Mouse (Mus musculus) intestine, postnatal 0 days (tissue): ENCODE measurements around the gene Sf3b3. TPM values are rescaled to one million over a fixed set of nuclear protein-coding genes. Genes with fewer than 3 reads are reported as not detected.
"Not testable (repeated sequence)": the region's sequence is repeated elsewhere in the genome, so short reads cannot be mapped to it uniquely, and the experiment has no call there.

Source experiments
- ATAC-seq: fragments of 200-750 bp; cut with Nextera tagmentation; 2 replicates; pipeline ENCODE4 v1.8.0; 2017; ENCODE audit warnings: mild to moderate bottlenecking, moderate TSS enrichment, moderate library complexity
- H3K27ac ChIP-seq: fragments of 300-500 bp; sonication (generic); 2 replicates; pipeline ENCODE4 v1.5.1; 2014; ENCODE audit warnings: mild to moderate bottlenecking, low read depth, low read length, moderate library complexity
- H3K27me3 ChIP-seq: fragments of 300-500 bp; sonication (generic); replicated peaks from 2 replicates; pipeline ENCODE4 v1.6.1; 2014; ENCODE audit warnings: low read length, mixed read lengths; ENCODE audit not compliant: control insufficient read depth, insufficient read depth
- H3K36me3 ChIP-seq: fragments of 300-500 bp; sonication (generic); 2 replicates; pipeline ENCODE4 v1.6.1; 2014; ENCODE audit warnings: mild to moderate bottlenecking, moderate library complexity; ENCODE audit not compliant: control insufficient read depth, insufficient read depth
- H3K4me1 ChIP-seq: fragments of 300-500 bp; sonication (generic); replicated peaks from 2 replicates; pipeline ENCODE4 v1.6.1; 2014; ENCODE audit warnings: antibody characterized with exemption, low read length, mixed read lengths; ENCODE audit not compliant: control insufficient read depth, insufficient read depth
- H3K4me2 ChIP-seq: fragments of 300-500 bp; sonication (generic); replicated peaks from 2 replicates; pipeline ENCODE4 v1.6.1; 2014; ENCODE audit warnings: low read depth, mild to moderate bottlenecking, moderate library complexity
- H3K4me3 ChIP-seq: fragments of 300-500 bp; sonication (generic); 2 replicates; pipeline ENCODE4 v1.5.1; 2014; ENCODE audit warnings: low read depth, low read length
- H3K9ac ChIP-seq: fragments of 300-500 bp; sonication (generic); 2 replicates; pipeline ENCODE4 v1.6.1; 2014; ENCODE audit warnings: mild to moderate bottlenecking, low read depth, low read length
- H3K9me3 ChIP-seq: fragments of 300-500 bp; sonication (generic); 2 replicates; pipeline ENCODE4 v1.6.1; 2016; ENCODE audit warnings: mixed run types; ENCODE audit not compliant: control insufficient read depth
- CTCF ChIP-seq: sonication (generic); IDR thresholded peaks from 2 replicates; pipeline ENCODE4 v1.5.1; 2016; ENCODE audit warnings: low read depth, mild to moderate bottlenecking, control low read depth, antibody characterized with exemption, moderate library complexity
- WGBS: fragments of 180-500 bp; shearing (Covaris S2); extraction: QIAGEN DNeasy Blood & Tissue Kit; methylation state at CpG from one replicate; pipeline ENCODE4 v1.1.7; 2014; 5-methylcytosine and 5-hydroxymethylcytosine counted together
- polyA plus RNA-seq: library from polyadenylated mRNA; unstranded; fragments of >200 nt; fragmentation: Nextera tagmentation; extraction: Ambion mirVana; gene quantifications from 2 replicates; pipeline ENCODE4 v1.2.1, GENCODE M21; 2015

Gene Sf3b3
- polyA plus RNA-seq, 1 experiment from 2014 or later = 29.7 TPM

DNA sequence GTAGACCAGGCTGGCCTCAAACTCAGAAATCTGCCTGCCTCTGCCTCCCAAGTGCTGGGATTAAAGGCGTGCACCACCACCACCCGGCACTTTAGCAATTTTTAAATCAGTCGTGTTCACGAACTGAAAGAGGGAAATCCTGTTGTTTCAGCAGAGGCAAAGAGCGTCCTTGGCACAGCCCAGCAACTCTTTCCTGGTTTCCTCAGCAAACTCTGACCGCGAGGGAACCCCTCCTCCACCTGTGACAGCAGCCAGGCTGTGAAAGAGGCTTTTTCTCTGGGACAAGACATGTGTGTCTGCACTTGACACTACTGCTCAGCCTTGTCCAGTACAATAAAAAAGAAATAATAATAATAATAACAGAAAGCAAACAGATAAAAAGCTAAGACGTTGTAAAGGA is 59.7 kb downstream of the Sf3b3 start:
- H3K27ac ChIP-seq = no peak overlapping the region
- no peak for ATAC-seq
- H3K4me2 ChIP-seq = no peak overlapping the region
- no peak for TF ChIP-seq CTCF
- H3K36me3 ChIP-seq = no peaks in the 10 kb centered on the region
- H3K27me3 ChIP-seq = no peaks in the 10 kb centered on the region
- 50% methylated on average over 8 of the region's 8 CpGs for WGBS
- H3K9me3 ChIP-seq = no peaks in the 10 kb centered on the region
- no peaks in the 10 kb centered on the region; the same call in 1 of the 2 replicates for H3K4me1 ChIP-seq
- no peak overlapping the region for H3K4me3 ChIP-seq
- no peak overlapping the region for H3K9ac ChIP-seq

DNA sequence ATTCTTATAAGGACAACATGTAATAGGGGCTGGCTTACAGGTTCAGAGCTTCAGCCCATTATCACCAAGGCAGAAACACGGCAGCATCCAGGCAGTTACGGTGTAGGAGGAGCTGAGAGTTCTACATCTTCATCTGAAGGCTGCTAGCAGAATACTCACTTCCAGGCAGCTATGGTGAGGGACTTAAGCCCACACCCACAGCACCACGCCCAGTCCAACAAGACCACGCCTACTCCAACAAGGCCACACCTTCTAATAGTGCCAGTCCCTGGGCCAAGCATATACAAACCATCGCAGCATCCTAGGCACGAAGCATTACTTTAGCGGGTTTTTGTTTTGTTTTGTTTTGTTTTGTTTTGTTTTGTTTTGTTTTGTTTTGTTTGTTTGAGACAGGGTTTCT is 60.1 kb downstream of the Sf3b3 start:
- H3K4me2 ChIP-seq, H3K27me3 ChIP-seq, H3K4me1 ChIP-seq, H3K9me3 ChIP-seq, ATAC-seq, H3K4me3 ChIP-seq, H3K27ac ChIP-seq, H3K36me3 ChIP-seq, H3K9ac ChIP-seq: not testable (repeated sequence)
- WGBS = 70% methylated on average over 7 of the region's 7 CpGs

DNA sequence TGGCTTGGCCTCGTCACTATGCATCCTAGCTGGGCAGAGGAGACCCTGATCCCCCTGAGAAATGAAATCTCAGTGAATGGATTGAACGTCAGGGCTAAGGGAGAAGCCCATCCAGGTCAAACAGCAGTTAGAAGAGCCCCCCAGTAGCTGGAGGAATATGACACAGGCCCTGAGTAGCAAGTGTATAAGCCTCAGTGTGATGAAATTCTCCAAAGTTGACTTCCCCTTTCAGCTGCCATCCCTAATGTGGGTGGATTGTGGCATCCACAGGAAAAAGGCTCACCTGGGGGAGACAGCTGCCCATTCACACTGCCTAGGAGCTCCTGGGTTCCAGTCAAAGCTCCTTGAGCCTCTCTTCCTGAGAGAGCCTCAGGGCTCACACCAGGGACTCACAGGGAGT is 61.2 kb downstream of the Sf3b3 start:
- Histone ChIP-seq H3K27ac (no peak overlapping the region), H3K36me3 (no peaks in the 10 kb centered on the region), H3K9ac (no peak overlapping the region), H3K4me2 (no peak overlapping the region), H3K27me3 (no peaks in the 10 kb centered on the region), H3K4me3 (no peak overlapping the region), H3K4me1 (no peaks in the 10 kb centered on the region; the same call in 1 of the 2 replicates), H3K9me3 (no peaks in the 10 kb centered on the region)
- 81% methylated on average over 2 of the region's 2 CpGs for WGBS
- no peak for ATAC-seq
- TF ChIP-seq CTCF = no peak

DNA sequence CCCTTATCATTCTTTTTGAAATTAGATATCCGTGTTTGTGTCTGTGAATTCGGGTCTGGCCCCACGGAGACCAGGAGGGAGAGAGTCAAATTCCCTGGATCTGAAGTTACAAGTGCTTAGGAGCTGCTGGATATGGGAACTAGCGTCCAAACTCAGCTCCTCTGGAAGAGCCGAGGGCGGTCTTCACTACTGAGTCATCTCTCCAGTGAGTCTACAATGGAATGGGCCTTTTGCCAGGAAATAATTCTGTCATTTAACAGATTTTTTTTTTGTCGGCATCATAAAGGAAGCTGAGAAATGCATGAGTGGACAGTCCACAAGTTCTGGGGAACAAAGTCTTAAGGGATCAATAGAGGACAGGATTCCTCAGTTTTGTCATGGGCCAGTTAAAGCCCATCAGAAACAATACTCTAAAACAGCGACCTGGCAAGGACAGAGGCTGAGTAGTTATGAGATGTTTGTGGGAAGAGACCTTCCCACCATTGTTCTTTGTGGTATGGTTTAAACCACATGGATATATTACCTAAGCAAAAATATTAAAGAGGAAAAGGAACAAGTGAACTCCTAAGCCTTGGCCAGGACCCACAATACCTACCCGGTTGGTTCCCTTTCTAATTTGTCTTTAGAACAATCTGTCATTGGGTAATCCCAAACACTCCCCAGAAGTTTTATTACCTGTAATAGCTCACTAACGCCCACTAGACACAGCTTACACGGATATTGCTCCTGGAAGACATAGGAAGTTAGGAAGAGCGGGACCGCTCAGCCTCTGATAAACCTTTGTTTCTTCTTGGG is 66.5 kb downstream of the Sf3b3 start:
- H3K4me2 ChIP-seq = no peak overlapping the region
- H3K27me3 ChIP-seq = no peaks in the 10 kb centered on the region
- TF ChIP-seq CTCF = no peak
- H3K9me3 ChIP-seq = no peaks in the 10 kb centered on the region
- H3K27ac ChIP-seq = no peak overlapping the region
- no peak overlapping the region for H3K9ac ChIP-seq
- peak; percentile 38 for ATAC-seq
- H3K36me3 ChIP-seq = no peaks in the 10 kb centered on the region
- no peak overlapping the region for H3K4me3 ChIP-seq
- H3K4me1 ChIP-seq = no peaks in the 10 kb centered on the region
- 56% methylated on average over 13 of the region's 13 CpGs for WGBS

DNA sequence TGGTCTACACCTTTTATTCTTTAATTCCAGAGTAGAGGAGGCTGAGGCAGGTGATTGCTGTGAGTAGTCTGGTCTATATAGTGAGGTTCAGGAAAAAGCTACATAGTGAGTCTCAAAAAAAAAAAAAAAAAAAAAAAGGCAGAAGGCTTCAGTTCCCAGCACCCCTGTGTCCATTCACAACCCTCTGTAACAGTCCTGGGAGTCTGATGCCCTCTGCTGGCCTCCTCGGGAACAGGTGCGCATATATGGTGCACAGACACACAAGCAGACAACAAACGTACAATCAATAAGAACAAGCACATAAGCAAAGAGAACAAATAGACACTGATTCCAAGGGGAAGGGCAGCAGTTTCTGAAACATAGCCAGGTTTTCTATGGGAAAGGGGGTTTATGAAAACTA is 70.3 kb downstream of the Sf3b3 start:
- WGBS = 97% methylated on average over 3 of the region's 3 CpGs
- Histone ChIP-seq H3K9ac (no peak overlapping the region), H3K36me3 (no peaks in the 10 kb centered on the region), H3K9me3 (no peaks in the 10 kb centered on the region), H3K27ac (no peak overlapping the region), H3K27me3 (no peaks in the 10 kb centered on the region), H3K4me2 (no peak overlapping the region), H3K4me1 (no peaks in the 10 kb centered on the region), H3K4me3 (no peak overlapping the region)
- ATAC-seq = no peak
- no peak for TF ChIP-seq CTCF

DNA sequence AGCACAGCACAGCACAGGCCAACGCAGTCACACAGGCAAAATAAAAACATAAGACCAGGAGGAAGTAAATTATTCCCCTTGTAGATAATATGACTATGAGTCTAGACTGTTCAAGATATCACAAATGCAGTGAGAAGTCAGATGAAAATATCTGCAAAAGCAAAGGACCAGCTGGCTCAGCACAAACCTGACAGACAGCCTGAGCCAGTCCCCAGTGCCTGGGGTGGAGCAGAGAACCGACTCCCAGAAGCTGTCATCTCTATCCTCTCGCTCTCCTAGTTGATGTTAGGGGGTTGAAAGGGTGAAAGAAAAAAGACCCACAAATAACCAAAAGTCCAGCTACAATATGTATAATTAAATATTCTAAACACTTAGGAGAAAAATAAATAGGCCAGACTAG is 70.9 kb downstream of the Sf3b3 start:
- Histone ChIP-seq H3K36me3 (no peaks in the 10 kb centered on the region), H3K4me3 (no peak overlapping the region), H3K4me1 (no peaks in the 10 kb centered on the region), H3K27ac (no peak overlapping the region), H3K9ac (no peak overlapping the region), H3K27me3 (no peaks in the 10 kb centered on the region), H3K9me3 (no peaks in the 10 kb centered on the region), H3K4me2 (no peak overlapping the region)
- 90% methylated on average over 3 of the region's 3 CpGs for WGBS
- TF ChIP-seq CTCF = no peak
- no peak for ATAC-seq
